8 mouse cellular contexts compared by ENCODE assay signal in genomic region chr11:93956159-93956558, GRCm38 (mm10). TPM values are rescaled to one million over a fixed set of nuclear protein-coding genes. Genes with fewer than 3 reads are reported as not detected.
DNase-seq lines count a peak whose midpoint lies in the region; ATAC-seq and TF ChIP-seq lines count a peak whose summit lies in the region.

TSS of gene Nme2 (minus strand) at chr11:93956259.

- no peaks in the 10 kb centered on the region for H3K9me3 ChIP-seq in embryonic facial prominence, embryonic 11.5 days (replicated peaks; ENCODE audit: control insufficient read depth, low read length)
- no peaks in the 10 kb centered on the region for H3K9me3 ChIP-seq in heart, embryonic 12.5 days (replicated peaks)
- no peaks in the 10 kb centered on the region for H3K9me3 ChIP-seq in midbrain, embryonic 15.5 days

- DNase-seq in cerebellum, adult 18-20 months: peak; percentile 19 to 30
- no peak for DNase-seq in cerebellum, postnatal 10 days
- peak; percentile 20 for DNase-seq in A20 (ENCODE audit: low read depth, low spot score)
- no peak for DNase-seq in embryonic facial prominence, embryonic 11.5 days (ENCODE audit: low spot score)
- DNase-seq in left cerebral cortex, adult 2 months (ENCODE audit: extremely low spot score in 1 of 2, low spot score in 2 of 2): no peak
- DNase-seq in urinary bladder, adult 18-20 months (ENCODE audit: low spot score in 2 of 2): no peak

- WGBS in embryonic facial prominence, embryonic 11.5 days: 3% methylated on average over 6 of the region's 6 CpGs
- 2% methylated on average over 6 of the region's 6 CpGs for WGBS in heart, embryonic 12.5 days
- 4% methylated on average over 6 of the region's 6 CpGs for WGBS in midbrain, embryonic 15.5 days

- peak within 1 kb of the TSS; percentile 72 for H3K9ac ChIP-seq in embryonic facial prominence, embryonic 11.5 days (replicated peaks; ENCODE audit: low read length)
- peak within 1 kb of the TSS; percentile 76 for H3K9ac ChIP-seq in heart, embryonic 12.5 days
- H3K9ac ChIP-seq in midbrain, embryonic 15.5 days: peak within 1 kb of the TSS; percentile 50

- intact Hi-C loops in left cerebral cortex, adult 2 months (cut with DNase I): loop anchor here (5.0 kb wide), 1 partner anchor 41 kb away; the partner anchor contains the start of gene Spag9

- peaks cover 5% of the 10 kb centered on the region for H3K36me3 ChIP-seq in embryonic facial prominence, embryonic 11.5 days (replicated peaks; ENCODE audit: control insufficient read depth, insufficient read depth, low read depth, low read length)
- peaks cover 63% of the 10 kb centered on the region for H3K36me3 ChIP-seq in heart, embryonic 12.5 days
- H3K36me3 ChIP-seq in midbrain, embryonic 15.5 days (replicated peaks): peaks cover 31% of the 10 kb centered on the region

- H3K27ac ChIP-seq in embryonic facial prominence, embryonic 11.5 days (replicated peaks; ENCODE audit: low read depth, low read length): peak within 1 kb of the TSS; percentile 87
- peak within 1 kb of the TSS; percentile 66 for H3K27ac ChIP-seq in heart, embryonic 12.5 days (ENCODE audit: poor library complexity, severe bottlenecking)
- peak within 1 kb of the TSS; percentile 86 for H3K27ac ChIP-seq in left cerebral cortex, adult 2 months
- peak within 1 kb of the TSS; percentile 68 for H3K27ac ChIP-seq in midbrain, embryonic 15.5 days

- ATAC-seq in embryonic facial prominence, embryonic 11.5 days (replicated peaks; ENCODE audit: insufficient number of reproducible peaks, low FRiP score, low TSS enrichment, low read depth): 0 out of 2 replicates have a peak, but pooled peaks have one; percentile 3
- ATAC-seq in heart, embryonic 12.5 days (ENCODE audit: insufficient number of reproducible peaks, low FRiP score): peak; percentile 33
- ATAC-seq in midbrain, embryonic 15.5 days (replicated peaks): peak; percentile 43

- H3K4me1 ChIP-seq in embryonic facial prominence, embryonic 11.5 days (ENCODE audit: control insufficient read depth, insufficient read depth, low read length): no peaks in the 10 kb centered on the region; the same call in 1 of the 2 replicates
- peaks cover 28% of the 10 kb centered on the region for H3K4me1 ChIP-seq in heart, embryonic 12.5 days (replicated peaks)
- H3K4me1 ChIP-seq in midbrain, embryonic 15.5 days: peaks cover 20% of the 10 kb centered on the region

- peak within 1 kb of the TSS; percentile 53 for H3K4me2 ChIP-seq in embryonic facial prominence, embryonic 11.5 days (ENCODE audit: low read depth, low read length)
- H3K4me2 ChIP-seq in heart, embryonic 12.5 days: peak within 1 kb of the TSS; percentile 68
- peak within 1 kb of the TSS; percentile 87 for H3K4me2 ChIP-seq in midbrain, embryonic 15.5 days

- peak within 1 kb of the TSS; percentile 71 for H3K4me3 ChIP-seq in embryonic facial prominence, embryonic 11.5 days (ENCODE audit: low read depth, low read length)
- H3K4me3 ChIP-seq in heart, embryonic 12.5 days: peak within 1 kb of the TSS; percentile 58
- peak within 1 kb of the TSS; percentile 63 for H3K4me3 ChIP-seq in left cerebral cortex, adult 2 months
- H3K4me3 ChIP-seq in midbrain, embryonic 15.5 days: peak within 1 kb of the TSS; percentile 52

- no peak for TF ChIP-seq CTCF in left cerebral cortex, adult 2 months (IDR thresholded peaks at IDR 0.05)

- no peaks in the 10 kb centered on the region for H3K27me3 ChIP-seq in embryonic facial prominence, embryonic 11.5 days (ENCODE audit: control insufficient read depth, insufficient read depth, low read length)
- no peaks in the 10 kb centered on the region for H3K27me3 ChIP-seq in heart, embryonic 12.5 days (replicated peaks)
- H3K27me3 ChIP-seq in midbrain, embryonic 15.5 days (replicated peaks): no peaks in the 10 kb centered on the region

RNA-seq across cellular contexts. Expression of gene Nme2, which starts in this region (rescaled TPM):
- polyA plus RNA-seq in embryonic facial prominence, embryonic 11.5 days (2014; fragmentation: Nextera tagmentation; extraction: Ambion mirVana): 230 and 250 TPM in 2 replicates
- 311 and 320 TPM in 2 replicates for polyA plus RNA-seq in heart, embryonic 12.5 days (2016; fragmentation: Nextera tagmentation; extraction: Ambion mirVana)
- 10 to 100 TPM; 72.6 to 83.4 TPM for total RNA-seq in left cerebral cortex, adult 2 months (2021)
- polyA plus RNA-seq in midbrain, embryonic 15.5 days (2015; fragmentation: Nextera tagmentation; extraction: Ambion mirVana): 68.6 and 70.3 TPM in 2 replicates

Comparison
In these comparisons a context has a peak if more than half of its experiments do, and no peak if none do; other contexts are left out.
1. DNase-seq: peak in cerebellum, adult 18-20 months (2 of 2) and A20 (single experiment); none in cerebellum, postnatal 10 days (0 of 2), embryonic facial prominence, embryonic 11.5 days (single experiment), left cerebral cortex, adult 2 months (0 of 2) and urinary bladder, adult 18-20 months (0 of 2).
2. Peak in every context shown above with its lines, with median percentiles within 50 percentile points of each other: ATAC-seq, H3K27ac ChIP-seq, H3K4me2 ChIP-seq, H3K4me3 ChIP-seq and H3K9ac ChIP-seq.